Mouse (Mus musculus) testis, adult 2 months (tissue): ENCODE measurements at regions not wholly inside any gene's neighbourhood (a gene's known extent, or its start where the extent isn't known, plus 50 kb on each side); places are given as distances from the start of the nearest gene placed in this dataset.

Experiments used
- CTCF ChIP-seq: fragments of 200-500 bp; IDR thresholded peaks from 2 replicates; pipeline ENCODE4 v1.5.1; 2012; ENCODE audit warnings: low read depth, mild to moderate bottlenecking, inconsistent platforms, low read length, moderate library complexity; ENCODE audit not compliant: control insufficient read depth, insufficient read depth, insufficient replicate concordance
- POLR2A ChIP-seq: fragments of 200-500 bp; IDR thresholded peaks from 2 replicates; pipeline ENCODE4 v1.6.1; 2012; ENCODE audit warnings: low read depth, mild to moderate bottlenecking, inconsistent platforms, low read length, moderate library complexity; ENCODE audit not compliant: control insufficient read depth

GRCm38 (mm10) chr11:25518131-25518530 lies 692.4 kb downstream of the 5730522E02Rik start:
- TF ChIP-seq CTCF = no peak
- no peak for TF ChIP-seq POLR2A
